Mouse (Mus musculus) lung, postnatal 0 days (tissue): ENCODE measurements around the gene Dvl1. TPM values are rescaled to one million over a fixed set of nuclear protein-coding genes. Genes with fewer than 3 reads are reported as not detected.

Source experiments
- ATAC-seq: fragments of 200-750 bp; cut with Nextera tagmentation; 2 replicates; pipeline ENCODE4 v1.8.0; 2017; ENCODE audit warnings: moderate library complexity
- DNase-seq: peaks from one replicate; pipeline ENCODE4 v3.0.0-alpha.2; 2016; ENCODE audit warnings: low spot score
- H3K27ac ChIP-seq: fragments of 300-500 bp; sonication (generic); 2 replicates; pipeline ENCODE4 v1.5.1; 2014; ENCODE audit warnings: antibody characterized with exemption, mild to moderate bottlenecking, low read length, mixed read lengths
- H3K27me3 ChIP-seq: fragments of 300-500 bp; sonication (generic); replicated peaks from 2 replicates; pipeline ENCODE4 v1.6.1; 2014; ENCODE audit warnings: low read length, mixed read lengths; ENCODE audit not compliant: insufficient read depth
- H3K36me3 ChIP-seq: fragments of 300-500 bp; sonication (generic); 2 replicates; pipeline ENCODE4 v1.6.1; 2014; ENCODE audit warnings: low read length, mixed read lengths; ENCODE audit not compliant: insufficient read depth
- H3K4me1 ChIP-seq: fragments of 300-500 bp; sonication (generic); 2 replicates; pipeline ENCODE4 v1.6.1; 2014; ENCODE audit warnings: antibody characterized with exemption, low read depth, low read length, mixed read lengths; ENCODE audit not compliant: insufficient read depth
- H3K4me2 ChIP-seq: fragments of 300-500 bp; sonication (generic); replicated peaks from 2 replicates; pipeline ENCODE4 v1.6.1; 2014; ENCODE audit warnings: low read depth, mild to moderate bottlenecking, low read length, moderate library complexity, mixed read lengths
- H3K4me3 ChIP-seq: fragments of 300-500 bp; sonication (generic); 2 replicates; pipeline ENCODE4 v1.5.1; 2014; ENCODE audit warnings: low read depth, low read length
- H3K9ac ChIP-seq: fragments of 300-500 bp; sonication (generic); replicated peaks from 2 replicates; pipeline ENCODE4 v1.6.1; 2014; ENCODE audit warnings: low read depth, mild to moderate bottlenecking
- H3K9me3 ChIP-seq: fragments of 300-500 bp; sonication (generic); 2 replicates; pipeline ENCODE4 v1.6.1; 2016; ENCODE audit warnings: low read length, mixed read lengths
- CTCF ChIP-seq: IDR thresholded peaks from 2 replicates; pipeline ENCODE4 v1.5.1; 2016; ENCODE audit warnings: antibody characterized with exemption, mild to moderate bottlenecking
- EP300 ChIP-seq: IDR thresholded peaks from 2 replicates; pipeline ENCODE4 v1.6.1; 2016; ENCODE audit warnings: antibody characterized with exemption, mild to moderate bottlenecking, control low read depth
- WGBS: fragments of 180-500 bp; shearing (Covaris S2); extraction: QIAGEN DNeasy Blood & Tissue Kit; methylation state at CpG from one replicate; pipeline ENCODE4 v1.1.7; 2014; 5-methylcytosine and 5-hydroxymethylcytosine counted together
- polyA plus RNA-seq: library from polyadenylated mRNA; unstranded; fragments of >200 nt; fragmentation: Nextera tagmentation; extraction: Ambion mirVana; gene quantifications from 2 replicates; pipeline ENCODE4 v1.2.1, GENCODE M21; 2015

Dvl1 gene
- polyA plus RNA-seq, 1 experiment from 2014 or later: 9.1 TPM

GRCm38 (mm10) chr4:155830596-155830995 is 16.6 kb upstream of the Dvl1 start:
- Histone ChIP-seq H3K36me3 (peaks cover under 1% of the 10 kb centered on the region), H3K9ac (no peak overlapping the region), H3K27ac (no peak overlapping the region), H3K9me3 (no peaks in the 10 kb centered on the region), H3K4me3 (no peak overlapping the region; the same call in 1 of the 2 replicates), H3K4me1 (peaks cover 6% of the 10 kb centered on the region; the same call in 1 of the 2 replicates), H3K27me3 (no peaks in the 10 kb centered on the region), H3K4me2 (peak overlapping the region; percentile 98; the same call in 1 of the 2 replicates)
- no peak for ATAC-seq
- no peak for TF ChIP-seq EP300
- TF ChIP-seq CTCF: no peak
- no peak for DNase-seq
- 49% methylated on average over 8 of the region's 8 CpGs for WGBS

DNA sequence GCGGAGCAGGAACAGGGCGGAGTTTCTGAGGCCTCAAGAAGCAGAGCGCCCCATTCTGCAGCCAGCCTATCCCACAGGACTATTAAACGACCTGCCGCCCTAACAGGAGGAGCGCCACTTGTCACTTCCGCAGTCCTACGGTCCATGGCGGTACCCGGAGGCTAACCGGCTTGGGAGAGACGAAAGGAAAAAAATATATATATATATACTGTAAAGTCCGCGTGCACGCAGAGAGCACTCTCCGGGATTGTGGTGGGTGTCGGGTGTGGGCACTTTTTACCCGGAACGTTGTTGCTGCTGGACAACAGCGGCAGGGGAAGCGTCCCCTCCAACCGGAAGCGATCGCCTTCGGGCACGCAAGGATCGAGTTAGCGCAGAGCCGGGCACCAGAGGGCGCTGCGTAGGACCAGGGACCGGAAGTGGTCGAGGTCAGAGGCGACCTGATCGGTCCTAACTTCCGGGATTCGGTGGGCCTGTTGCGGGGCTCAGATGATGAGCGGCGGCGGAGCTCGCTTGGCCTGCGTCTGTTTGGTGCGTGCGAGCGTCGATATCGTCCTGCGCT is 15.9 kb upstream of the Dvl1 start, which contains the start of gene Aurkaip1:
Gene Aurkaip1, plus strand, starts transcription at position 68 of the 562 bp plus-strand sequence.
- Histone ChIP-seq H3K4me2 (peak within 1 kb of the TSS; percentile 98), H3K27me3 (no peaks in the 10 kb centered on the region), H3K9ac (peak within 1 kb of the TSS; percentile 78), H3K4me1 (peaks cover 6% of the 10 kb centered on the region; the same call in 1 of the 2 replicates), H3K36me3 (no peaks in the 10 kb centered on the region; the same call in 1 of the 2 replicates), H3K27ac (peak within 1 kb of the TSS; percentile 71), H3K4me3 (peak within 1 kb of the TSS; percentile 76), H3K9me3 (no peaks in the 10 kb centered on the region)
- DNase-seq (peak; percentile 97), ATAC-seq (peak; percentile 95)
- WGBS: under 1% methylated on average over 49 of the region's 49 CpGs
- TF ChIP-seq CTCF: peak; percentile 93
- TF ChIP-seq EP300: no peak

GRCm38 (mm10) chr4:155831831-155832230 is 15.4 kb upstream of the Dvl1 start:
- peak overlapping the region; percentile 76 for H3K4me3 ChIP-seq
- under 1% methylated on average over 25 of the region's 25 CpGs for WGBS
- TF ChIP-seq CTCF (no peak), EP300 (no peak)
- H3K27me3 ChIP-seq: no peaks in the 10 kb centered on the region
- H3K9me3 ChIP-seq: no peaks in the 10 kb centered on the region
- DNase-seq (no peak), ATAC-seq (peak; percentile 7; the same call in 1 of the 2 replicates)
- no peaks in the 10 kb centered on the region for H3K36me3 ChIP-seq
- H3K4me2 ChIP-seq: peak overlapping the region; percentile 98
- H3K27ac ChIP-seq: peak overlapping the region; percentile 71
- peaks cover 6% of the 10 kb centered on the region; the same call in 1 of the 2 replicates for H3K4me1 ChIP-seq
- H3K9ac ChIP-seq: peak overlapping the region; percentile 78

DNA sequence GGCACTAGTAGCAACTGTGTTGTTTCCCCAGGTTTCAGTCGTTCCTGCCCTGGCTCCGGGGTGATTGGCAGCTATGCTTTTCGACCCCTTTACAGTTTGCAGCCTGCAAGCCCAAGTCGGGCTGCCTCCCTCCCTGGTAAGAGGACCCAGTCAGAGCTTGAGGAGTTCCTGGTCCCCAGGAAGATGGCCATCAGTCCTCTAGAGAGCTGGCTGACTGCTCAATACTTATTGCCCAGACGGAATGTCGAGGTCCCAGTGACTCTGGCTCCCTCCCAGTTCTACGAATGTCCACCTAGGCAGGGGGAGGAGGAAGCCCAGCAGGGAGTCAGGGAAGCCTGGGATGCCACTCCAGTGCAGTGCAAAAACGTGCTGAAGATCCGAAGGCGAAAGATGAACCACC is 14.9 kb upstream of the Dvl1 start:
- Histone ChIP-seq H3K9me3 (no peaks in the 10 kb centered on the region), H3K27ac (peak overlapping the region; percentile 71; the same call in 1 of the 2 replicates), H3K4me2 (peak overlapping the region; percentile 98), H3K27me3 (no peaks in the 10 kb centered on the region), H3K4me3 (peak overlapping the region; percentile 76), H3K4me1 (peaks cover 6% of the 10 kb centered on the region; the same call in 1 of the 2 replicates), H3K36me3 (no peaks in the 10 kb centered on the region), H3K9ac (peak overlapping the region; percentile 78)
- 48% methylated on average over 10 of the region's 10 CpGs for WGBS
- DNase-seq (no peak), ATAC-seq (no peak)
- no peak for TF ChIP-seq CTCF
- no peak for TF ChIP-seq EP300

- TF ChIP-seq EP300 (no peak), CTCF (no peak)
- 87% methylated on average over 4 of the region's 4 CpGs for WGBS
- H3K36me3 ChIP-seq: no peaks in the 10 kb centered on the region
- no peak overlapping the region for H3K4me3 ChIP-seq
- peaks cover 6% of the 10 kb centered on the region; the same call in 1 of the 2 replicates for H3K4me1 ChIP-seq
- H3K4me2 ChIP-seq: no peak overlapping the region
- DNase-seq (no peak), ATAC-seq (no peak)
- H3K9me3 ChIP-seq: no peaks in the 10 kb centered on the region
- H3K27ac ChIP-seq: peak overlapping the region; percentile 51; the same call in 1 of the 2 replicates
- no peaks in the 10 kb centered on the region for H3K27me3 ChIP-seq
- H3K9ac ChIP-seq: no peak overlapping the region
These were observed 14.0 kb upstream of the Dvl1 start for GRCm38 (mm10) chr4:155833234-155833633.

- Histone ChIP-seq H3K27me3 (no peaks in the 10 kb centered on the region), H3K36me3 (no peaks in the 10 kb centered on the region), H3K9me3 (no peaks in the 10 kb centered on the region), H3K4me1 (peaks cover 6% of the 10 kb centered on the region; the same call in 1 of the 2 replicates), H3K27ac (peak overlapping the region; percentile 51), H3K4me2 (no peak overlapping the region), H3K4me3 (no peak overlapping the region), H3K9ac (no peak overlapping the region)
- ATAC-seq: peak; percentile 20
- TF ChIP-seq CTCF (peak; percentile 78), EP300 (no peak)
- whole genome bisulfite sequencing: 18% methylated on average over 2 of the region's 2 CpGs
- peak; percentile 93 for DNase-seq
These were observed 13.4 kb upstream of the Dvl1 start for GRCm38 (mm10) chr4:155833836-155834235.
